Mouse (Mus musculus) intestine, embryonic 14.5 days (tissue): ENCODE measurements at regions not wholly inside any gene's neighbourhood (a gene's known extent, or its start where the extent isn't known, plus 50 kb on each side); places are given as distances from the start of the nearest gene placed in this dataset.

Experiments used
- ATAC-seq: fragments of 200-750 bp; cut with Nextera tagmentation; replicated peaks from 2 replicates; pipeline ENCODE4 v1.8.0; 2017; ENCODE audit warnings: low read depth, moderate number of reproducible peaks, moderate TSS enrichment, moderate library complexity; ENCODE audit not compliant: low FRiP score, low TSS enrichment
- DNase-seq: peaks from one replicate; pipeline ENCODE4 v3.0.0-alpha.2; 2018; ENCODE audit warnings: low spot score
- H3K27ac ChIP-seq: fragments of 300-500 bp; sonication (generic); 2 replicates; pipeline ENCODE4 v1.5.1; 2014; ENCODE audit warnings: low read depth, mild to moderate bottlenecking, control low read depth
- H3K27me3 ChIP-seq: fragments of 300-500 bp; sonication (generic); replicated peaks from 2 replicates; pipeline ENCODE4 v1.6.1; 2014; ENCODE audit warnings: low read length, control low read depth; ENCODE audit not compliant: control insufficient read depth, insufficient read depth
- H3K36me3 ChIP-seq: fragments of 300-500 bp; sonication (generic); 2 replicates; pipeline ENCODE4 v1.6.1; 2014; ENCODE audit warnings: low read length, control low read depth; ENCODE audit not compliant: control insufficient read depth, insufficient read depth
- H3K4me1 ChIP-seq: fragments of 300-500 bp; sonication (generic); replicated peaks from 2 replicates; pipeline ENCODE4 v1.6.1; 2014; ENCODE audit warnings: low read length, control low read depth, mixed read lengths; ENCODE audit not compliant: control insufficient read depth, insufficient read depth
- H3K4me2 ChIP-seq: fragments of 300-500 bp; sonication (generic); 2 replicates; pipeline ENCODE4 v1.6.1; 2014; ENCODE audit warnings: low read length
- H3K4me3 ChIP-seq: fragments of 300-500 bp; sonication (generic); 2 replicates; pipeline ENCODE4 v1.5.1; 2014; ENCODE audit warnings: low read depth, low read length, control low read depth, mixed read lengths
- H3K9ac ChIP-seq: fragments of 300-500 bp; sonication (generic); 2 replicates; pipeline ENCODE4 v1.6.1; 2014; ENCODE audit warnings: mild to moderate bottlenecking, low read length
- H3K9me3 ChIP-seq: fragments of 300-500 bp; sonication (generic); 2 replicates; pipeline ENCODE4 v1.6.1; 2016; ENCODE audit warnings: low read length, control low read depth; ENCODE audit not compliant: control insufficient read depth
- WGBS: fragments of 180-500 bp; shearing (Covaris S2); extraction: QIAGEN DNeasy Blood & Tissue Kit; methylation state at CpG from one replicate; pipeline ENCODE4 v1.1.7; 2014; 5-methylcytosine and 5-hydroxymethylcytosine counted together

DNA sequence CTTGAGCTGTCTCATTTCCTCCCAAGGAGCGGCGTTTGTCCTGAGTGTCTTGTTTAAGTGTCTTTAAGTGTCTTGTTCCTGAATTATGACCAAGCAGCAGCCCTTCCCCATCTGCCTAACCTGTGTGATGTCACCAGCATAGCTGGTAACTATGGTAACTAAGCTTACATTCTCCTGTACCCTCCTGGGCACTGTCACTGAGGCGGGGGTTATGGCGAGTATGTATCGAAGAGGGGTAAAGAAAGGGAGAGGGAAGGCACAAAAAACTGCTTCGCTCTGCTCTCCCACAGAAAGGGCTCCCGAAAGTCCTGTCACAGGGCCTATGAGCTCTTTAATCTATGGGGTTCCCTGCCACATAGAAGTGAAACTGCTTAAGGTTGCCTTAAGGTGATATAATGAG is 89.6 kb downstream of the Ppp4r2 start:
- no peak overlapping the region for H3K4me3 ChIP-seq
- ATAC-seq: no peak
- H3K4me2 ChIP-seq: no peak overlapping the region
- no peaks in the 10 kb centered on the region for H3K36me3 ChIP-seq
- WGBS: 47% methylated on average over 7 of the region's 7 CpGs
- H3K27ac ChIP-seq: no peak overlapping the region
- no peaks in the 10 kb centered on the region; the same call in 1 of the 2 replicates for H3K4me1 ChIP-seq
- no peaks in the 10 kb centered on the region for H3K27me3 ChIP-seq
- H3K9ac ChIP-seq: no peak overlapping the region
- H3K9me3 ChIP-seq: no peaks in the 10 kb centered on the region
- DNase-seq: peak; percentile 60

DNA sequence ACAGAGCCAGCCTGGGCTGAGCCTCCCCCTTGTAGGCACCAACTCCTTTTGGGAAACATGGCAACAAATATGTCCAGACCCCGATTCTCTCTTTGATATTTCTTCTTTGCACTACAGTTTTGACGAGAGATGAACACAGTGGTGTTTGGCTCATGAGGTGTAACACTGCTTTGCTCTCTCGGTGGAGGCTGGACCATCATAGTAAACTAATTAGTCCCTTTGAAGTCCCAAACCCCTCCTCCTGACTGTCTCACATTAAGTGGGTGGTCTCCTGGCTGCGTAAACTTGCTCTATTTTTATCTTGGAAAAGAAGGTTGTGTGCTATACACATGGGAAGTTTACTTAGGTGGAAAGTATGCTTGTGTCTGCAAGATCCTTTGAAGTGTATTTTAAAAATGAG is 90.3 kb downstream of the Ppp4r2 start:
- Histone ChIP-seq H3K9ac (no peak overlapping the region), H3K4me1 (peaks cover 2% of the 10 kb centered on the region; the same call in 1 of the 2 replicates), H3K27me3 (no peaks in the 10 kb centered on the region), H3K4me2 (no peak overlapping the region), H3K4me3 (no peak overlapping the region), H3K27ac (no peak overlapping the region), H3K9me3 (no peaks in the 10 kb centered on the region), H3K36me3 (no peaks in the 10 kb centered on the region)
- ATAC-seq (no peak), DNase-seq (no peak)
- WGBS: 40% methylated on average over 4 of the region's 4 CpGs

DNA sequence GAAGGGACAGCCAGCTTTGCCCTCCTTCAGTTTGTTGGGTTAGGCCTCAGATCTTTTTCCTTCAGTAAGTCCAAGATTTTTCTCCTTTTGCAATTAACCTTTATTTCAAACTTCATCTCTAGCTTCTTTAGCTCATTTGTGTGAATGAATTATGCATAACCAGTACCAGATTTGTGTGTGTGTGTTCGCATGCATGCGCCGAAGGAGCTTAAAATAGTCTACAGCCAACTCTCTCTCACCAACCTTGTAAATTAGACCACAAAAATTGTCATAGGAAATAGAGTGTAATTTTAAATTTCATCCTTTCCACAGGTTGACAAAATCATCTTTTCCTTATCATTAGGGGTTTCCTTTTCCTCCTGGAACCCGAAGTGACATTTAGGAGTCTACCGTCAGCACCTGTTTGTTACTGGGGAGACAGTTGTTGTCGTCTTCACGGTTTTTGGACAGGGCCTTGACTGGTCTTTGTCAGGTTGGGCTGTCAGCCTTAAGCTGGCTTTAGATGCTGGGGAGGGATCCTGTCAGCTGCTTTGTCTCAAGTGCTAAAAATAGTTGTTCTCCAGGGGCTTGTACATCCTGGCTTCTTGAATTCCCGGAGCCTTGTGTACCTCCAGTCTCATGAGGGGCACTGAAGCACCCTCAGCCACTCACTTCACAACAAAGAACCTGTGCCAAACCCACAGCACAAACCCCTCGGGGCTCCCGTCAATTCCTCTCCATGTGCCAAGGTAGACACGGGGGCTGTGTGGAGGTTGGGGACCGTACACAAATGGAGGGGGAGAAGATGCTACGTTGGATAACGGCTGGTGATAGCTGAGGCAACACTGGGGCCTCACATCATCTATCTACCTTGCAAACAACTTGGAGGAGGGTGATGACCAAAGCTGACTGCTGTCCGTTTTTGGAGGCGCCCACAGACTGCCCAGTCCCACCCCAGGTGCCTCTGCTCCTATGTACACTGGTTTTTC is 95.7 kb downstream of the Ppp4r2 start:
- H3K9me3 ChIP-seq: no peaks in the 10 kb centered on the region
- H3K27ac ChIP-seq: no peak overlapping the region; the same call in 1 of the 2 replicates
- 60% methylated on average over 16 of the region's 16 CpGs for WGBS
- no peaks in the 10 kb centered on the region for H3K27me3 ChIP-seq
- no peak for DNase-seq
- H3K4me3 ChIP-seq: no peak overlapping the region
- H3K4me1 ChIP-seq: peaks cover 18% of the 10 kb centered on the region; the same call in 1 of the 2 replicates
- ATAC-seq: no peak
- H3K36me3 ChIP-seq: no peaks in the 10 kb centered on the region
- H3K4me2 ChIP-seq: no peak overlapping the region
- H3K9ac ChIP-seq: no peak overlapping the region

DNA sequence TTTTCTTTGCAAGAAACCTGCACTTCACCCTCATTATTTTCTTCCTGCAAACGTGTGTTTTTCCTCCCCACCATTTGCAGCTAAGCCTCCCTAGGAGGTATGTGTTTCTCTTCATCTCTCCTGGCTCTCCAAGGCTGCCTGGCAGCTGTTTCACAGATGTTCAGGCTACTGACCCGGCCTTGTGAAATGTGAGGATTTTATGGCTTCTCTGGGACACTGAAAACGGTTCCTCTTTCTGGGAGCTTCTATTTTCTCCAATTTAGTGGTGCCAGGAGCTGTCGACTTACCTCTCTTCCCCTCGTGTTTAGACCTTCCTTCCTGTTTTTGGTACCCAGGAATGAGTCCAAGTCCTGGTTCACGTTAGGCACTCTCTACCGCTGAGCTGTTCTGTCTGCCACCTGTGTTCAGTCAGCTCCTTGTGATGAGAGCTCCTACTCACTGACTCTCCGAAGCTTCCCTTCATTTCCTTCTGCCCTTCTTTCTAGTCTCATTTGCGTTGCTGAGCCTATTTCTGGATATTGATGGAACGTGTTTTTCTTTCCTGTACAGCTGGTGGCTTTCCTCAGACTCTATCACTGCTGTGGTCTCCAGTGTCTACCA is 96.4 kb downstream of the Ppp4r2 start:
- H3K4me2 ChIP-seq: peak overlapping the region; percentile 22; the same call in 1 of the 2 replicates
- H3K27me3 ChIP-seq: no peaks in the 10 kb centered on the region
- H3K36me3 ChIP-seq: no peaks in the 10 kb centered on the region
- WGBS: 24% methylated on average over 10 of the region's 10 CpGs
- ATAC-seq: no peak
- H3K9ac ChIP-seq: no peak overlapping the region
- H3K4me1 ChIP-seq: peaks cover 18% of the 10 kb centered on the region; the same call in 1 of the 2 replicates
- H3K27ac ChIP-seq: peak overlapping the region; percentile 18; the same call in 1 of the 2 replicates
- H3K4me3 ChIP-seq: no peak overlapping the region
- peak; percentile 55 for DNase-seq
- no peaks in the 10 kb centered on the region for H3K9me3 ChIP-seq

DNA sequence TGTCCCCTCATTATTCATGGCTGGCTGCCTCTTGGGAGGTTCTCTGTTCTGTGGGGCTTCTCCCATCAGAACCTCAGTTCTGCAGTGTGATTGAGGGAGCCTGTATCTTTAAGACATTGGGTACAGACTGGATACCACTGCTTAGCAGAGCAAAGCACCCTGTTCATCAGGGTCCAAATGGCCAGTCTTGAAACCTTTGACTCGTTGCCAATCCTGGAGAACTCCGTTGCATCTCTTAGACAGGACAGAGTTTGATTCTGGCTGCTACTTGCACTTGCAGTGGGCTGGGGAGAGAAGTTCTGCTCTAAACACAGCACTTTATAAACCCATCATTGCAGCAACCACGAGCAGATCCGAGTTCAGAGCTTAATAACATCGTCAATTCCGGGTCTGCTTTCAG is 97.3 kb downstream of the Ppp4r2 start:
- Histone ChIP-seq H3K9ac (no peak overlapping the region), H3K4me3 (no peak overlapping the region), H3K27ac (no peak overlapping the region), H3K4me2 (no peak overlapping the region), H3K36me3 (no peaks in the 10 kb centered on the region), H3K27me3 (no peaks in the 10 kb centered on the region), H3K4me1 (peaks cover 18% of the 10 kb centered on the region; the same call in 1 of the 2 replicates), H3K9me3 (no peaks in the 10 kb centered on the region)
- WGBS: 78% methylated on average over 6 of the region's 6 CpGs
- ATAC-seq (no peak), DNase-seq (no peak)

DNA sequence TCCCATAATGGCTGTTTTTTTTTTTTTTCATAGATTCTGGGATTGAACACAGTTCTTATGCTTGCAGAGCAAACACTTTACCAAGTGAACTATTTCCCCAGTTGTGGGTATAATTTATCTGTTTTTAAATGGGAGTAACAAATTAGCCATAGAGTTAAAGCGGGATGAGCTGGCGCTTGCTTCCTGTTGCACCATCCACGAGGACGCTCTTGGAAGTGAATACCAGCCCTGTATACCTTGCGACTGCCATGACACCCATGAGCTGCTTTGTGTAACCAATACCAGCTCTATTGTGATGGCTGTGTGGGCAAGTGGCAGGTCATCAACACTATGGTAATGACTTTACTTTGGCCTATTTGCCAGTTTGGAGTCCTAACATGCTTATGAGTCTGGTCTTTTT is 101.0 kb downstream of the Ppp4r2 start:
- DNase-seq: no peak
- Histone ChIP-seq H3K4me2 (no peak overlapping the region), H3K4me3 (no peak overlapping the region), H3K9ac (no peak overlapping the region), H3K27ac (no peak overlapping the region), H3K27me3 (no peaks in the 10 kb centered on the region), H3K9me3 (no peaks in the 10 kb centered on the region), H3K4me1 (peaks cover 9% of the 10 kb centered on the region; the same call in 1 of the 2 replicates), H3K36me3 (no peaks in the 10 kb centered on the region)
- no peak for ATAC-seq
- WGBS: 91% methylated on average over 5 of the region's 5 CpGs

DNA sequence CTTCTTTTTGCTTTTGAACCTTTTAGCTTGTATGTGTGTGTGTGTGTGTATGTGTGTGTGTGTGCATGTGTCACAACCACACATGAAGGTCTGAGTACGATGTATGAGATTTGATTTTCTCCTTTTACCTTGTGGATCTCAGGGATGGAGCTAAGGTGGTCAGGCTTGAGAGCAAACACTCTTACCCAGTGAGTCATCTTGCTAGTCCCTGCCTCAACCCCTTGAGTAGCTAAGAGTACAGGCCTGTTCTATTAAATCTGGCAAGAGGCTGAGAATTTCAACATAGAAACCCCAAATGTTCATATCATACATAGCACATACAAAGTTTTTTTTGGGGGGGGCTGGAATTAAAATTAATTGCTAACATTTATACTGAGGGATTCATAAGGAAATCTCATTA is 104.4 kb downstream of the Ppp4r2 start:
- Histone ChIP-seq H3K27me3 (no peaks in the 10 kb centered on the region), H3K36me3 (no peaks in the 10 kb centered on the region), H3K9ac (no peak overlapping the region), H3K27ac (no peak overlapping the region), H3K4me3 (no peak overlapping the region), H3K9me3 (no peaks in the 10 kb centered on the region), H3K4me2 (no peak overlapping the region), H3K4me1 (no peaks in the 10 kb centered on the region)
- no peak for DNase-seq
- ATAC-seq: no peak
- 93% methylated on average over 1 of the region's 1 CpGs for WGBS

DNA sequence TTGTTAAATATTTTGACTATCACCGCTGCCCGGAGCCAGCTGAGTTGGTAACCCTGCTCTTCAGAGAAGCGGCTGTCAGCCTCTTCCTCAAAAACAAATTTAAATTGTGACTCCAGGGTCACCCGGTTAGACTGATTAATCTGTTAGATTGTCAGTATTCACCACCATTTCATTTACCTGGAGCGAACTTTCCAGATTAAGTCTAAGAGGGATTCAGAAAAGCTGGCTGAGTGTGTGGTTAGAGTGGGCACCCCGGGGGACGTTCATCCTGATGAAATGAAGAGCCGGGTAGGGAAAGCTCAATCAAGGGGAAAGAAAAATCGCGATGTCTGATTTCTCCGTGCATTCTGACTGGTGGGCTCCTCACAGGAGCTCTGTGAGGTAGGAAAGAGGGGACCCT is 105.0 kb downstream of the Ppp4r2 start:
- no peak for ATAC-seq
- WGBS: 72% methylated on average over 11 of the region's 11 CpGs
- H3K4me3 ChIP-seq: no peak overlapping the region
- no peak overlapping the region for H3K9ac ChIP-seq
- H3K27me3 ChIP-seq: no peaks in the 10 kb centered on the region
- H3K9me3 ChIP-seq: no peaks in the 10 kb centered on the region
- no peaks in the 10 kb centered on the region for H3K4me1 ChIP-seq
- no peak overlapping the region for H3K27ac ChIP-seq
- no peak overlapping the region for H3K4me2 ChIP-seq
- H3K36me3 ChIP-seq: no peaks in the 10 kb centered on the region
- DNase-seq: no peak
